Mouse (Mus musculus) c-Kit-positive CD71-positive TER-119-negative erythroid progenitor cells, embryonic 14.5 days (primary cell): ENCODE measurements at regions not wholly inside any gene's neighbourhood (a gene's known extent, or its start where the extent isn't known, plus 50 kb on each side); places are given as distances from the start of the nearest gene placed in this dataset.
"Not testable (repeated sequence)": the region's sequence is repeated elsewhere in the genome, so short reads cannot be mapped to it uniquely, and the experiment has no call there.

Experiments used
- DNase-seq: peaks from one replicate; pipeline ENCODE4 v3.0.0-alpha.2; 2013; ENCODE audit warnings: low read depth

DNA sequence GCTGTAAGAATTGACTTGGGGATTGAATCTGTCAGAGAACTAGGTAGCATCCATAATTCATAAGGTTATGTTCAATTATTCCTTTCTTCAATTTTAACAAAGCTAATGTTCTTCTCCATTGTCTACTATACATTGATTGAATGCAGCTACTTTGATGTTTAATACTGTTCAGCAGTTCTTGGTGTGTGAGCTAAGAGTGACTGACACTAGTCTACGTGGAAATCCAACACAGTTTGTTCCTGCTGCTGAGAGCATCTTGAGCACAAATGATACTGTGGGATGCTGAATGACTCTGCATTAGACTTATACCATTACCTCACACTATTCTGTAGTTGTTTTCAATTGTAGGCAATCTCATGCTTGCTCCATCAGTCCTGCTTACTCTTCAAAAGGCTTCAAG is 249.4 kb upstream of the Akr1e1 start:
- no peak for DNase-seq

DNA sequence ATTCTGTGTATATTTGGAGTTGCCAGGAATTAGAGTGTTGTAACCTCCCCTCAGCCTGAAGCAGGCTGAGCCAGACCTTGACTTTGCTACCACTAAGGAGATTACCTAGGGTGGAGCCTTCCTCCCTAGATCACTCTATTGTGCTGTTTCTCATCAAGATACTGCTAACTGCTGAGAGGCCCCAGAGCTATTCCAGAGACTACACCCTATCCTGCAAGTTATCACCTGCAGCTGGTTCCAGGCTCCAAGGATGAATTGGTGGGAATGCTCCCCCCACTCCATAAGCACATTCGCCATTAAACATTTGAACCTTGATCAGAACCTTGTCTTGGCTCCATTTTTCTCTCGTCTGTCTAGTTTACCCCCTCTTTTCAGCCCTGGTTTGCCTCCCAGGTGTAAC is 230.5 kb upstream of the Akr1e1 start:
- DNase-seq, result not testable (repeated sequence)

- DNase-seq, result no peak
Measured at GRCm38 (mm10) chr13:4826756-4827155, 217.8 kb upstream of the Akr1e1 start.

- DNase-seq, result not testable (repeated sequence)
Measured at GRCm38 (mm10) chr13:4825749-4826148, 216.8 kb upstream of the Akr1e1 start.

DNA sequence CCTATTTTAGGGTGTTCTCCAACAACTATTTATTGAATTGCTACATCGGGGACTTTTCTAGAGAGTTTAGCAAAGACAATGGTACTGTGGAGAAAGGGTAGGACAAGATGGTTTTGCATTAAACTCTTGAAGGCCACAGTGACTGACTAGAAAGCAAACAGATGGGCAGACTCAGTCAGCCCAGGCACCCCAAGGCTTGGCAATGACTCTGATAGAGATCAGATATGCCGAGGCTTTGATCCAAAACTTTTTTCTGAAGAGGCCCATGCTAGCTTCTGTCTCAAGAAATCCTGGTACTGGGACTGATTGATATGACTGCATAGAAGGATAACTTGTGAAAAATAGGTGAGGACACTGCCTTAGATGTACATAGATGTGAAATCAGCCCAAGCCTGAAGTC is 197.9 kb upstream of the Akr1e1 start:
- no peak for DNase-seq

- no peak for DNase-seq
Measured at GRCm38 (mm10) chr13:4800666-4801065, 191.7 kb upstream of the Akr1e1 start.

- DNase-seq, result no peak
Measured at GRCm38 (mm10) chr13:4791139-4791538, 182.2 kb upstream of the Akr1e1 start.

- no peak for DNase-seq
Measured at GRCm38 (mm10) chr13:4790414-4790813, 181.4 kb upstream of the Akr1e1 start.

GRCm38 (mm10) chr13:4783290-4783689 is 174.3 kb upstream of the Akr1e1 start:
- DNase-seq, result no peak

GRCm38 (mm10) chr13:4778264-4778823 is 169.4 kb upstream of the Akr1e1 start:
- DNase-seq, result not testable (repeated sequence)

- DNase-seq, result no peak
Measured at GRCm38 (mm10) chr13:4776855-4777254, 167.9 kb upstream of the Akr1e1 start.

DNA sequence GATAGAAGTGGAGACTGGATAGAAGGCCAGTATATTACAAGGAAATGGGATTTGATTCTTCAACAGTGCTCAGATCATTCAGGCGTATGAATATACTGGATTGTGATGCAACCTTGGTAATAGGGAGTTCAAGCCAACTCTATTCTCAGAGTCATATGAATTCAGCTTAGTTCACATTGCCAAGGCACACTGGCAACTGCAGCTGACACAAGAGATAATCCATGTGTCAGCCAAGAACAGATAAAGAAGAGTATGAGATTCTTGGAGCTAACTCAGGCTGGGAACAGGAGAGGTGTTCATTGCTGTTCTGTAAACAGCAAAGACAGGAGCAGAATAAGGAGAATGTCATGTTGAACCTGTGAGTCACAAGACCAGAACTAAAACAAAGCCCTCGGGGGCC is 163.3 kb upstream of the Akr1e1 start:
- DNase-seq, result no peak

GRCm38 (mm10) chr13:4771120-4772075 is 162.4 kb upstream of the Akr1e1 start:
- no peak for DNase-seq

DNA sequence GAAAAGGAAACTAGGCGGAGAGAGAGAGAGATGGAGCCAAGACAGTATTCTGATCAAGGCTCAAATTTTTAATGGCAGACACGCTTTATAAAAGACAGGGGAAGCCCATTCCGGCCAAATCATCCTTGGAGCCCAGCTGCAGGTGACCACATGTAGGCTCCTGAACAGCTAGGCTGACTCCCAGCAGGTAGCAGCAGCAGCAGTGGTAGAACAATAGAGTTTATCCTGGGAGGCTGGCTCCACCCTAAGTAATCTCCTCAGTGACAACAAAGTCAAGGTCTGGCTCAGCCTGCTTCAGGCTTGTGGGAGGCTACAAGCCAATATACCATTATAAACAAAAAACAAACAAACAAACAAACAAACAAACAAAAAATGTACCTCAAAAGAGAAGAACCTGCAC is 151.0 kb upstream of the Akr1e1 start:
- no peak for DNase-seq

- no peak for DNase-seq
Measured at GRCm38 (mm10) chr13:4756529-4756928, 147.6 kb upstream of the Akr1e1 start.

DNA sequence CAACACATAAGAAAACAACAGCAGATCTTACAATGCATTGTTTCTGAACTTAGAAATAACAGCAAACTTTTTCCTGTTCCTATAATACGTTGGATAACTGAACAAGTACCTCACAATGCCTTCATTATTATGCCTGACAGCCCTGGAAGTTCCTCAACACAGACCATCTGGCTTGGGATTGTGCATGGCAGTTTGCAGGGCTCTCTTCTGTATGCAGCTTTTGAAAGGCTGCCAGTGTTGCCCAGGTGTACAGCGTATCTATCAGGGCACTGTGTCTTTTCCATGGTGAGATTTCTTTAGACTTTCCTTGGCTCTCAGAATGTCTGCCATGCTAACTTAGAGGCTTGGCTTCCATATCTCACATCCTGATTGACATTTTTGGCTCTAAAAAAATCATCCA is 134.0 kb upstream of the Akr1e1 start:
- DNase-seq, result no peak

DNA sequence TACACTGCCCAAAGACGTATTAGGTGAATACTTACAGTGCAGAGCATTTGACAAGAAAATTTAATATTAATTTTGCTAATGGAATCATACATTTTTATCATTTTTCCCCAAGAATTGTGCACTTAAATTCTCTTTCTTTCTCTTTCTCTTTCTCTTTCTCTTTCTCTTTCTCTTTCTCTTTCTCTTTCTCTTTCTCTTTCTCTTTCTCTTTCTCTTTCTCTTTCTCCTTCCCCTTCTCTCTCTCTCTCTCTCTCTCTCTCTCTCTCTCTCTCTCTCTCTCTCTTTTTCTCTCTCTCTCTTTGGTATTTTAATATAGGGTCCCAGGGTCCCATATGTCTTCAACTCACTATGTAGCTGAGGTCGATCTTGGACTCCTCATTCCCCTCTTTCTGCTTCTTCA is 107.3 kb upstream of the Akr1e1 start:
- not testable (repeated sequence) for DNase-seq

- no peak for DNase-seq
Measured at GRCm38 (mm10) chr13:4714724-4715123, 105.8 kb upstream of the Akr1e1 start.

GRCm38 (mm10) chr13:4712698-4713097 is 103.7 kb upstream of the Akr1e1 start:
- DNase-seq, result no peak

GRCm38 (mm10) chr13:4699591-4699990 is 90.6 kb upstream of the Akr1e1 start:
- DNase-seq, result not testable (repeated sequence)

- DNase-seq, result peak; percentile 8
Measured at GRCm38 (mm10) chr13:4666375-4667140, 57.6 kb upstream of the Akr1e1 start.

- DNase-seq, result no peak
Measured at GRCm38 (mm10) chr13:4663390-4663789, 54.4 kb upstream of the Akr1e1 start.
